Mouse (Mus musculus): Measurements from ENCODE around the gene Kctd20.

- no peak for TF ChIP-seq CTCF (IDR thresholded peaks at IDR 0.05; ENCODE audit: low read depth)
- no peak for TF ChIP-seq EP300 (IDR thresholded peaks at IDR 0.05; ENCODE audit: low read depth)
These were observed 46.3 kb upstream of the Kctd20 start for GRCm38 (mm10) chr17:28905377-28905916.

All from liver, postnatal 0 days (tissue).